Mouse (Mus musculus) kidney, postnatal 25 days (tissue): ENCODE data around the gene Ccdc105.

ENCODE experiments used
- DNase-seq, 2 experiments: peaks; one replicate each; pipeline ENCODE4 v3.0.0; 2021; ENCODE audit warnings: mixed read lengths in 2 of 2

Gene Ccdc105

GRCm38 (mm10) chr10:78715156-78715555 lies 37.7 kb downstream of the Ccdc105 start:
- DNase-seq = no peak

GRCm38 (mm10) chr10:78714129-78714528 lies 38.7 kb downstream of the Ccdc105 start:
- DNase-seq = no peak

GRCm38 (mm10) chr10:78710706-78711105 lies 42.2 kb downstream of the Ccdc105 start:
- no peak for DNase-seq

GRCm38 (mm10) chr10:78700881-78701280 lies 52.0 kb downstream of the Ccdc105 start:
- DNase-seq = no peak
